Mouse (Mus musculus) urinary bladder, adult 18-20 months (tissue): ENCODE data around the gene Tnnt2.

ENCODE experiments used
- DNase-seq, 2 experiments: peaks; one replicate each; pipeline ENCODE4 v3.0.0; 2022; ENCODE audit warnings: low spot score in 2 of 2, mixed read lengths in 2 of 2

Tnnt2 gene

GRCm38 (mm10) chr1:135899991-135900515 lies 63.9 kb downstream of the Tnnt2 start:
- no peak for DNase-seq
